Mouse (Mus musculus) kidney, postnatal 4 days (tissue): ENCODE data around the gene Dock4.
A peak's percentile ranks its signal among the peaks of the same experiment; 100 is the strongest.

Experiments
- DNase-seq, 2 experiments: peaks; one replicate each; pipeline ENCODE4 v3.0.0; 2021; ENCODE audit warnings: mixed read lengths in 2 of 2

Gene Dock4

DNA sequence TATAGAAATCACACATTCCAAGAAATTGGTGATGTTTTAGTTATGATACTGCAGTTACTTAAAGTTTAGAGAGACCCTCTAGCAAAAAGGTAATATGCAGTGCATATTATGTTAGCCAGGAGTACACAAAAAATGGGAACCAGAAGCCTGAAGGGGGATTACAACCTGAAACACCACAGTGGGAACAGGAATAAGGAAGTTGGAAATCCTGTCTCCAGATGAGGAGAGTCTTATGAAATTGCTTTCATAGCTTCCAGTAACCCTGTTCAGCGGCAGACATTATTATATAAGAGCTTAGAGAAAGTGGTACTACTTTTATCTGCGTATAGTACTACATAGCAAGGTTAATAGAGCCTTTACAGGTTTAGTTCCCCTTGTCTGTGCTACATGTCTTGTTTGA is 210.1 kb downstream of the Dock4 start:
- DNase-seq = no peak

GRCm38 (mm10) chr12:40656438-40656837 is 210.7 kb downstream of the Dock4 start:
- DNase-seq = peak in 1 of 2 experiments; percentile 13

DNA sequence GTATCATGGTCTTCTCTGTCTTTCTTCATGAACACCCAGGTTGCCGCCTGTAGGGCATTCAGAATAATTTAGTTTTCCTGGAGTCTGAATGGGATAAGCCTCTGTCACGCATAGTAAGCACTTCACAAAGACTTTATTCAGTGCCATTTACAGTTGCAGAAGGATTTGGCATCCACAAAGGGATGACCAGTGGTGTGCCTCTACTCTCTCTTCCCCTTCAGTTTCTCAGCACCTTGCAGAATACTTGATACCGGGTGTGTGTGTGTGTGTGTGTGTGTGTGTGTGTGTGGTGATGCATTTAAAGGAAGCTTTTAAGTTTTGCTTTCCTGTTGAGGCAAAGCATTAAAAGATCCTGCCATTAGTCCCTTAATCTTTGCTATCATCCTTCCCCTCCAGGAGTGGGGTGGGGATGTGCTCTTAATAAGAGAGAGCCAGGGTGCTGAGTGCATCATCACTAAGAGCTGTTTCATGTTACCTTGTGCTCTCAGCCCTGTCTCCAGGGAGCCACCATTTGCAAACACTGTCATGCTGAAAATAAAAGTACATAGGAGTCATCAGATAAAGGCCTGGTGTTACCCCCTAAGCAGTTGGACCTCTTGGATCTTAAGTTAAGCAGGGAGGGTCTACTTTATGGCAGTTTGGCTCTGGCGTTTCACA is 211.6 kb downstream of the Dock4 start:
- no peak for DNase-seq

- no peak for DNase-seq
Observed at GRCm38 (mm10) chr12:40659689-40660088, 213.9 kb downstream of the Dock4 start.

GRCm38 (mm10) chr12:40669460-40669859 is 223.7 kb downstream of the Dock4 start:
- no peak for DNase-seq

GRCm38 (mm10) chr12:40670766-40671165 is 225.0 kb downstream of the Dock4 start:
- DNase-seq = no peak

- DNase-seq = no peak
Observed at GRCm38 (mm10) chr12:40679713-40680112, 234.0 kb downstream of the Dock4 start.

DNA sequence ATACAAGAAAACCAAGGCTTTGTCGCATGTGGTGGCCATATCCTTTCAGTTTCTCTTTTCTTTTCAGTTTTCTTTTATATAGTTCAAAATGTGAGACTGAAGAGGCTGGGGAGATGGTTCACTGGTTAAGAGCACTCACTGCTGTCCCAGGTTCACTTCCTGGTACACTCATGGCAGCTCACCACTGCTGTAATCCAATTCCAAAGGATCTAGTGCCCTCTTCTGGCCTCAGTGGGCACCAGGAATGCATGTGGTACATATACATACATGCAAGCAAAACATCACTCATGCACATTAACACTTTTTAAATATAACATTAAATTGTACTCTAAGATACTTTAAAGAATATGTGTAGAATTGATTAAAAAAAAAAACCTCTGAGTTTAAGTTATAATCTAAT is 234.8 kb downstream of the Dock4 start:
- DNase-seq = peak; percentile 51 to 62

DNA sequence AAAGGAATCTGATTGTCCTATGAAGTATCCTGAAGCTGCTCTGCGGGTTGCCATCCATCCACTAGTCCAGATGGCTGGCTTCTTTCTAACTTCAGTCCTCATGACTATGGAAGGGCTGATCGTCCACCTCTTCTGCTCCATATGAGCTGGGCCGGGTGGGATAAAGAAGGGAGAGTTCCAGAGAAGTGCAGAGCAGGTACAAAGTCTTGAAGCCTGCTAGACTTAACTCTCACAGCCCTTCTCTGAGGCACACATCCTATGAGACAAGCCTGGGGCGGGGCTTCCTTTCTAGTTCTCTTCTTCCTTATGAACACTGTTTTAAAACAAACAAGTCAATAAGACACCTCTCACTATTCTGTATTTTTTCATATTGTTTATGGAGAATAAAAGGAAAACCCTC is 245.7 kb downstream of the Dock4 start:
- no peak for DNase-seq

GRCm38 (mm10) chr12:40694082-40694721 is 248.4 kb downstream of the Dock4 start:
- DNase-seq = no peak

DNA sequence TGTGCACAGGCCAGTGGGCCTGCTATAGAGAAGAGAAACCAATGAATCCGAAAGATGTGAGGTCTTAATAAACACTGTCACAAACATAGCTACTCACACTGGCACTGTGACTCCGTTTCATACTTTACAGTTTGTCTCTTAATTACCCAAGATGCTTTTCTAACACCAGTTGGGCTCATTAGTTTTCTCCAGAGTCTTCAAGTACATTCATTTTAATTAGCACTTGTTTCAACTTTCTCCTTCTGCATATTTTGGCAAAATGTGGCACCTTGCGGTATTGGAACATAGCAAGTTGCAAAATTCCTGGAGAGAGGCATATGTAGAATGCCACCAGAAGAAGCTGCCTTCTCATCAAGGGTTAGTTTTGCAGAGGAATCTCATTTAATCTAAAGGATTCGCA is 252.6 kb downstream of the Dock4 start:
- DNase-seq = no peak

GRCm38 (mm10) chr12:40702233-40702792 is 256.6 kb downstream of the Dock4 start:
- no peak for DNase-seq

- no peak for DNase-seq
Observed at GRCm38 (mm10) chr12:40704296-40704695, 258.5 kb downstream of the Dock4 start.

DNA sequence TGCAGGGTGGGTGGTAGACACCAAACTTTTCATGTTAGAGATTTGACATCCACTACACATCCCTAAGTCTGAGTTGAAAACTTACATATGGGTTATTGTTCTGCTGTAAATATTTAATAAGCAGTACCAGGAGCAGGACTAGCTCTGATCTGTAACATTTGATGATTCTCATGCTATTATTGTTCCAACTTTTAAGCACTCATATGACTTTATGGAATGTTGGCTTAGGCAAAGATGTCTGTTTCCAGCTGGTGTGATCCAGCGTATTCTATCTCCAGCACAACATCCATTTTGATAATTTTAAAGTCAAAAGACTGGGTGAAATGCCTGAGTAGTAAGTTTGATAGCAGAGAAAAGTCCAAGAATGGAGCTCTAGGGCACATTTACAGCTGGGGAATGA is 261.4 kb downstream of the Dock4 start:
- no peak for DNase-seq

DNA sequence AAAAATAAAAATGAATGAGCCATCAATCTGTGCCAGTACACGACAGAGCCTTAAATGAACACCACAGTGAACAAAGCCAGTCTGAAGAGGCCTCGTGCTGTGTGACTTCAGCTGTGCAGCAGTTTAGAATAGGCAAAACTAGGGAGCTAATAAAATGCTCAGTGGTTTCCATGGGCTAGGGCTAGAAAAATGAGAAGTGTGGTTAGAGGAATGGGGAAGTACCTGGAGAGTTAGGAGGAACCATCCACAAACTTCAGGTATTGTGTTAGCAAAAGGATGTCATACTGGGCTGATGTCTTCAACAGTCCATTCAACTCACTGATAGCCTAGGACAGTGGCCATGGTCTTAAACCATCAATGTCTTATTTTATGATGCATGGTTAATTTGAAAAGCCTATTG is 263.3 kb downstream of the Dock4 start:
- no peak for DNase-seq

DNA sequence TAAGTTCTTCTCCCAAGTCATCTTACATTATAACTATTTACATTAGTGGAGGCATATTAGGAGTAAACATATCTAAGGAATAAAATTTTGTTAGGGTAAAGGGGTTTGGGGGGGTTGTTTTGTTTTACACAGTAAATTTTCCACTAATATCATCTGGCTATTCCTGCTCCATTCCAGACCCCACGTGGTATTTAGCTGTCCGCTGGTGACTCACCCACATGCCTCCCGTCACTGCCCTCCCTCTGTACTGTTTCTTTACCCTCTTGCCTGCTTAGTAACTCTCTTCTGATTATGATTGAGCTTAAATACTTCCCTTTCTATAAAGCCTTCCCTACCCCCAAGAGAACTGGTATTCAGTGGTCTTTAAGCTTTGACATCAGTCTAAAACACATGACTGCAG is 266.5 kb downstream of the Dock4 start:
- DNase-seq = no peak

GRCm38 (mm10) chr12:40714288-40714687 is 268.5 kb downstream of the Dock4 start:
- no peak for DNase-seq

DNA sequence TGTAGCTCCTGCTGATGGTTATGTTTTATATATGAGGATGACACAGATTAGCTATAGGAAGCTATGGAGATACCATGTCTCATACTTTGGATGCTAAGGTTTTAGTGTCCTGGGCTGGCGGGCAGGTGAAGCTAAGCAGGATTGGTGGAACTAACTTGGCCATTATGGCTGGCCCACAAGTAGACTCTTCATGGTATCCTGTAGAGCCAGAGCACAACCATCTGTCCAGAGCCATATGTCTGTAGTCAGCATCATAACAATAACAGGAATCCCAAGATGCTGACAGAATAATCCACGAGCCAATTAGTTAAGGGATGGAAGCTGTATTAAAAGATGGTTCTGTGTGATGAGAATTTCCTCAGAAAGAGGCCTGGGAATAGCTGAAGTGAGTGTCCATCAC is 269.4 kb downstream of the Dock4 start:
- DNase-seq = no peak

DNA sequence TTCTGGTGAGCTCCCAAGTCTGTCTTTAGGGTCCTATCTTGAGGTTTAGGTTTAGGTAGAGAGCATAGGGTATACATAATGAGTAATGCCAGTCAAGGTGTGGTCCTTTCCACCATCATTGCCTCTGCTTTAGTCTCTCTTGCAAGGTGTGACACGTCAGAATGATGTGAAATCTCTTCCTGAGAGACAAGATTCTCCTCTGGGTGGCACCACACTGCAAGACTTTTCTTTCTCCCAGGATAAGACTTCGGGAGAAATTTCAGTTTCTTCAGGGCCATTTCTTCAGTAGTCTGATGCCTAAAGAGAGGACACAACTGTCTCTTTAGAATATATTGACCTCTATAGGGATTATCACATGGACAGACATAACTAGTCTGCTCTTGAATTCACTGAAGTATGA is 282.6 kb downstream of the Dock4 start:
- DNase-seq = no peak

GRCm38 (mm10) chr12:40730756-40731155 is 285.0 kb downstream of the Dock4 start:
- no peak for DNase-seq

DNA sequence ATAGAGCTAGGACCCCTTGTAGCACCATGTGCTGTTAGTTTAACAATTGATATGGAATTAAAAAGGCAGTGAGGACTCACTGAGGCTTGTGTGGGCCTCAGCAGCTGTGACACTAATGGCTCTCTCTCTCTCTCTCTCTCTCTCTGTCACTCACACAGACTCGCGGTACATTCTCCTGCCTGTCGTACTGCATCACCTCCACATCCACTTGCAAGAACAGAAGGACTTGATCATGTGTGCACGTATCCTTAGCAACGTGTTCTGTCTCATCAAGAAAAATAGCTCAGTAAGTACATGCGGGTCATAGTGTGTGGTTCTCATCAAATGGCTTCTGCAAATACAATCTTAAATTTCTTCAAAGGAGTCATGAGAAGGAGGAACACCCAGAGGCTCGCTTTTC is 299.7 kb downstream of the Dock4 start:
- no peak for DNase-seq

GRCm38 (mm10) chr12:40746081-40746480 is 300.3 kb downstream of the Dock4 start:
- DNase-seq = no peak

- no peak for DNase-seq
Observed at GRCm38 (mm10) chr12:40759281-40759680, 313.5 kb downstream of the Dock4 start.

DNA sequence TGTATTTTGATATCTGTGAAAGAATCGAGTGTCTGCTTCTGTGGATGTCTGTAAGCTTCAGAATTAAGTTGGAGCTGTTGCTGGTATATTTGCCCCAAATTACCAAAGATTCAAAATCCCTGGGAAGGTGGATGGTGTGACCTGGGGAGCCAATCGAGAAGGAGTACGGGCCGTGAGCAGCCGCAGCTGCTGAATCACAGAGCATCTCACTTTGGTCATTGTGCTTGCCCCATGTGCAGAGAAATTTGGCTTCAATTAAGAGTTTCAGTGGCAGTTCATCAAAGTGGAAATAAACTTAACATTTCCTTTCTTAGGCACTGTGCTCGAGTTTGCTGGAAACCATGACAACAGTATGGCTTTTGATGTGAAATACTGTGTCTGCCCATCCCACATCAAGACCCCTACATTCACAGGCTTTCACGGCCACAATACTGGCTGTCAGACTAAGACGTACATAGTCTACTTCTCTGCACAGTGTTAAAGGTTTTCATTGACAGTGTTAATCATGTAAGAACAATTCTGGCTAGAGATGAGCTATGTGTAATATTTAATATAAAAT is 321.6 kb downstream of the Dock4 start:
- no peak for DNase-seq
